ENCODE assay signal across 10 mouse cellular contexts in the genomic region with DNA sequence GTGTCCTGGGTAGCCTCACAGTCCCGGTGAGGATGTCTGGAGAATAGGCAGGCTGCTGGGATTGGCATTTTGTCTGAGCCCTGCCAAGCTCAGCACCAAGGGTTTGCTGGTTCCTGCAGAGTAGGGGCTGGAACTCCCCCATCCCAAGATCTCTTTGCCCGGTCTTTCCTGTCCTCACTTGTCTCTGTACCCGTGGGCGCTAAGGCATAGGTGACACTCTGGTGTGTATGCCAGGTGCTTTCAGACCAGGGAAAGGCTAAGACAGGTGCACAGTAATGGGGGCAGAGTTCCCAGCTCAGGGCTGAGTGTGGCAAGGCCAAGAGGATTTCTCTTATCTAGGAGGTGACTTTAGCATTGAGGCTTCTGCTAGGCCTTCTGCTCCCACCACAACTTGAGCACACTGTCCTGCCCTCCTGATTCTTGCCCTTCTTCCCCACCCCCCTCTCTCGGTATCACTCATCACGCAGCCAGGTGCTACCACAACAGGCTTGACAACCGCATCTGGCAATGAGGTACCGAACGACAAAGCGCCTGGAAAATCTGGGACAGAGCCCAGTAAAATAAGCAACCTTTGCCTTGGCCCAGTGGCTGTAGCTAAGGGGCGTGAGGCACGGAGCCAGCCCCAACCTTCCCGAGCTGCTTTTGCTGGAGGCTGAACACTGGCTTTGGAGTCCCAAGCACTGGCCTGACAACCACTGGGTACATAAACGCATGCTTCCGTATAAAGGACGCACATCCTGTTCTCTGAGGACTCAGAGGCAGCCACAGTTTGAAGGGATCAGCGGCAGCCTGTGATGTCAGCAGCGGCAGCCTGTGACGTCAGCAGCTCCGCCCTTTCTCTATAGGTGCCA. TPM values are rescaled to one million over a fixed set of nuclear protein-coding genes. Genes with fewer than 3 reads are reported as not detected.
DNase-seq lines count a peak whose midpoint lies in the region.
"Had no signal": no experiment of that assay in that cellular context is flagged by ENCODE, and none has a peak within 500 bp of the region (broad histone marks: within the 10 kb centered on the region; RNA-seq: fewer than 3 reads in every experiment).

No protein-coding gene starts in this region.

- DNase-seq in cerebellum, postnatal 10 days: peak; percentile 44 to 51
- DNase-seq in cerebellum, postnatal 4 days (ENCODE audit: low spot score in 2 of 2): no peak
- peak; percentile 41 for DNase-seq in thymus, postnatal 0 days (ENCODE audit: low spot score)
- no peak for DNase-seq in thymus, postnatal 36 days
- DNase-seq in kidney, postnatal 14 days: peak; percentile 68
- DNase-seq in ovary, adult 18-20 months (ENCODE audit: low spot score): no peak
- no peak for DNase-seq in gastrocnemius, postnatal 10 days
- no peak for DNase-seq in spleen, adult 12 weeks (ENCODE audit: low spot score)
- DNase-seq: cerebellum, postnatal 25 days; gastrocnemius, postnatal 36 days had no signal

RNA-seq across cellular contexts. Expression of gene Grb7, which starts 4.0 kb away (rescaled TPM):
- polyA plus RNA-seq in thymus, postnatal 0 days (2015; fragmentation: Nextera tagmentation; extraction: Ambion mirVana): 3.7 and 4.5 TPM in 2 replicates
- total RNA-seq in gastrocnemius, postnatal 10 days (2021): under 1 TPM; 0.09 to 0.18 TPM
- total RNA-seq: gastrocnemius, postnatal 36 days had no signal

RNA-seq across cellular contexts. Expression of gene Mien1, which starts 11.4 kb away (rescaled TPM):
- polyA plus RNA-seq in thymus, postnatal 0 days (2015; fragmentation: Nextera tagmentation; extraction: Ambion mirVana): 227 and 241 TPM in 2 replicates
- total RNA-seq in gastrocnemius, postnatal 10 days (2021): 10 to 100 TPM; 28.0 to 31.6 TPM

RNA-seq across cellular contexts. Expression of gene Erbb2, which starts 37.9 kb away (rescaled TPM):
- polyA plus RNA-seq in thymus, postnatal 0 days (2015; fragmentation: Nextera tagmentation; extraction: Ambion mirVana): 2.5 and 3.1 TPM in 2 replicates
- 1 to 10 TPM; 7.2 to 8.7 TPM for total RNA-seq in gastrocnemius, postnatal 10 days (2021)

RNA-seq across cellular contexts. Expression of gene Pgap3, which starts 49.9 kb away (rescaled TPM):
- polyA plus RNA-seq in thymus, postnatal 0 days (2015; fragmentation: Nextera tagmentation; extraction: Ambion mirVana): 12.1 and 12.7 TPM in 2 replicates
- 1 to 10 TPM; 3.2 to 3.5 TPM for total RNA-seq in gastrocnemius, postnatal 10 days (2021)

Comparison
In these comparisons a context has a peak if more than half of its experiments do, and no peak if none do; other contexts are left out.
1. DNase-seq: peak in cerebellum, postnatal 10 days (2 of 2), thymus, postnatal 0 days (single experiment) and kidney, postnatal 14 days (single experiment); none in cerebellum, postnatal 4 days (0 of 2), thymus, postnatal 36 days (0 of 2), ovary, adult 18-20 months (single experiment), gastrocnemius, postnatal 10 days (single experiment) and spleen, adult 12 weeks (single experiment).